Mouse (Mus musculus) adrenal gland, postnatal 14 days (tissue): ENCODE measurements around the gene Krtap19-9b. TPM values are rescaled to one million over a fixed set of nuclear protein-coding genes. Genes with fewer than 3 reads are reported as not detected.

Source experiments
- DNase-seq: peaks from one replicate; pipeline ENCODE4 v3.0.0; 2021; ENCODE audit warnings: mixed read lengths
- long read RNA-seq, 2 experiments: library from polyadenylated mRNA; stranded (forward); transcript quantifications; one replicate each; pipeline ENCODE4 v2.0.0; 2021
- total RNA-seq: library from RNA; stranded (reverse); gene quantifications from 2 replicates; pipeline ENCODE4 v1.2.3, GENCODE M21; 2021

Krtap19-9b gene
- not detected in 2 replicates for total RNA-seq
- long read RNA-seq, experiment 1: 0 reads
- long read RNA-seq, experiment 2: 0 reads

DNA sequence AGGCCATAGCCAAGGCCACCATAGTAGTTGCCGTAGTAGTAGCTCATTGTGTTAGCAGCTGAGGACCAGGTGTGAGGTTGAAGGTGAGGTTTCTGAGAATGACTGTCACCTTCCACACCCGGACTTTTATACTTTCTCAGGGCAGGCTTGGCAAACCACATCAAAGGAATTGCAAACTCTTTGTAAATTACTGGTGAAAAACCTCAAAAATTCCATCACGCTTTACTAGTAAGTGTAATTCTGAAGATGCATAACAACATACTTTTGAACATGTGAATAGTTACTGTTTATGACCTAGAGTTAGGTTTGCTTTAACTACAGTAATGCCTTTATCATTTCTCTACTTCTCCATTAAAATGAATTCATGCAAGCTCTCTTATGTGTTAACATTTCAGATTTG, at the start of gene Krtap19-9b:
Krtap19-9b (minus strand) TSS at position 101 of the 400 bp plus-strand sequence.
- DNase-seq: no peak

- DNase-seq: no peak
These were observed 30.7 kb upstream of the Krtap19-9b start, which contains the start of gene Krtap16-3 for GRCm38 (mm10) chr16:88962773-88963172. TSS of gene Krtap16-3 (minus strand) at chr16:88962873.

- DNase-seq: no peak
These were observed 9.0 kb upstream of the Krtap19-9b start for GRCm38 (mm10) chr16:88941106-88941505.

DNA sequence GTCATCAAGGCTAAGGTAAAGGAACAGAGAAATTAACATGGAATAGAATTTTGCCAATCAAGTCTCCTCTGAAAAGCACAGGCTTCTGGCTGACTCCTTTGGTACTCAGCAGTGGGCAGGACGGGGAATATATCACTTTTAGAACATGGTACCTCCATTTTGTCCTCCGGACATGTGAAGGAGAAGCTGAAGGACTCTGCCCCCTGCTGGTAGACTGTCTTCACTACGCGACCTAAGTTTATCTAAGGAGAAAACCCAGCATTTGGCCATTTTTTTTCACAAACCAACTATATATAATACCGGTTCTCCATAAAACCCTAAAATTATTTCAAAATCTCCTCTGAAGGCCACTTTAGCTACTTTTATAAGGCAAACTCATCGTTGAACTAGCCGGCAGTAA, 6.2 kb upstream of the Krtap19-9b start:
- peak; percentile 5 for DNase-seq

- no peak for DNase-seq
These were observed 35.7 kb downstream of the Krtap19-9b start, which contains the start of gene Krtap19-5 for GRCm38 (mm10) chr16:88896357-88896756. TSS of gene Krtap19-5 (minus strand) at chr16:88896457.

DNA sequence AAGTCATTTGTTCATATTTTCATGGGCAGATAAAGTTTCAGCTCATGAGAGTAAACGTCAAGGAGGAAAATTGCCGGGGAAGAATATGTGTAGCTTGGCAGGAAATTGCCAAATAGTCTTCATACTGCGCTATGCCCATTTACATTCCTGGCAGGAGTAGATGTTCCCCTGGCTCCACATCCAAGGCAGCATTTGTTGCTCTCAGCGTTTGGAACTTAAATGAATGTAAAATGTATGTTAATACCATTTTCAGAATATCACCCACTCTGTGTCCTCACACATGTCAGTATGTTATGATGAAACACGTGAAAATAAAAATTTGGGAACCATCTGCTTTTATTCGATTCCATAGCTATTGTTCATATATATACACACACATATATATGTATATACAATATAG, 45.2 kb downstream of the Krtap19-9b start:
- no peak for DNase-seq

- no peak for DNase-seq
These were observed 47.1 kb downstream of the Krtap19-9b start, which contains the start of gene Krtap19-4 for GRCm38 (mm10) chr16:88884989-88885388. TSS of gene Krtap19-4 (minus strand) at chr16:88885089.

Other genes starting within 250 kb of the Krtap19-9b start
- gene 2310061N02Rik, start 224.3 kb downstream of the Krtap19-9b start, total RNA-seq: not detected in 2 replicates
- not detected in 2 replicates for gene Krtap13-1, start 203.4 kb downstream of the Krtap19-9b start, total RNA-seq
- not detected in 2 replicates for gene Krtap13, start 180.6 kb downstream of the Krtap19-9b start, total RNA-seq
- gene 2310034C09Rik, start 173.4 kb downstream of the Krtap19-9b start, total RNA-seq: not detected in 2 replicates
- not detected in 2 replicates for gene 2310057N15Rik, start 158.1 kb downstream of the Krtap19-9b start, total RNA-seq
- gene Gm5965, start 154.4 kb downstream of the Krtap19-9b start, total RNA-seq: not detected in 2 replicates
- not detected in 2 replicates for gene Gm20741, start 120.0 kb downstream of the Krtap19-9b start, total RNA-seq
- not detected in 2 replicates for gene Krtap15, start 112.0 kb downstream of the Krtap19-9b start, total RNA-seq
- gene Krtap14, start 106.1 kb downstream of the Krtap19-9b start, total RNA-seq: not detected in 2 replicates
- gene Krtap19-1, start 62.9 kb downstream of the Krtap19-9b start, total RNA-seq: not detected in 2 replicates
- not detected in 2 replicates for gene Krtap19-2, start 58.0 kb downstream of the Krtap19-9b start, total RNA-seq
- gene Krtap19-3, start 54.2 kb downstream of the Krtap19-9b start, total RNA-seq: not detected in 2 replicates
- not detected in 2 replicates for gene Krtap19-4, start 47.2 kb downstream of the Krtap19-9b start, total RNA-seq
- gene Krtap19-5, start 35.8 kb downstream of the Krtap19-9b start, total RNA-seq: not detected in 2 replicates
- not detected in 2 replicates for gene Krtap16-3, start 30.6 kb upstream of the Krtap19-9b start, total RNA-seq
- gene Krtap22-2, start 78.5 kb upstream of the Krtap19-9b start, total RNA-seq: not detected in 2 replicates
- not detected in 2 replicates for gene Gm10229, start 83.0 kb upstream of the Krtap19-9b start, total RNA-seq
- gene Krtap6-1, start 99.4 kb upstream of the Krtap19-9b start, total RNA-seq: not detected in 2 replicates
- not detected in 2 replicates for gene Gm10228, start 109.2 kb upstream of the Krtap19-9b start, total RNA-seq
- not detected in 2 replicates for gene Krtap6-5, start 115.6 kb upstream of the Krtap19-9b start, total RNA-seq
- not detected in 2 replicates for gene 1110025L11Rik, start 131.7 kb upstream of the Krtap19-9b start, total RNA-seq
- not detected in 2 replicates for gene Krtap6-3, start 151.8 kb upstream of the Krtap19-9b start, total RNA-seq
- gene Gm6358, start 208.6 kb upstream of the Krtap19-9b start, total RNA-seq: not detected in 2 replicates
- not detected in 2 replicates for gene Gm10061, start 218.8 kb upstream of the Krtap19-9b start, total RNA-seq
- not detected in 2 replicates for gene Gm9789, start 225.7 kb upstream of the Krtap19-9b start, total RNA-seq
- gene Gm7735, start 237.2 kb upstream of the Krtap19-9b start, total RNA-seq: not detected in 2 replicates
- not detected in 2 replicates for gene 1110057P08Rik, start 242.5 kb upstream of the Krtap19-9b start, total RNA-seq